Mouse (Mus musculus): Measurements from ENCODE around the gene Sufu. TPM values are rescaled to one million over a fixed set of nuclear protein-coding genes. Genes with fewer than 3 reads are reported as not detected.
A peak's percentile ranks its signal among the peaks of the same experiment; 100 is the strongest.

Gene Sufu
- total RNA-seq, 2 experiments from 2014 or later, result 7.6 to 9.1 TPM

- intact Hi-C loops (cut with DNase I; ENCODE audit: low total_unique reads), result no loop called here
- no peak for DNase-seq
Observed at GRCm38 (mm10) chr19:46504822-46505417, 108.2 kb downstream of the Sufu start.

- intact Hi-C loops (cut with DNase I; ENCODE audit: low total_unique reads), result no loop called here
- DNase-seq, result no peak
Observed at GRCm38 (mm10) chr19:46505646-46506371, 109.1 kb downstream of the Sufu start.

- DNase-seq, result no peak
- intact Hi-C loops (cut with DNase I; ENCODE audit: low total_unique reads), result no loop called here
Observed at GRCm38 (mm10) chr19:46506372-46506717, 109.6 kb downstream of the Sufu start.

GRCm38 (mm10) chr19:46507181-46507581 lies 110.5 kb downstream of the Sufu start:
- intact Hi-C loops (cut with DNase I; ENCODE audit: low total_unique reads), result no loop called here
- no peak for DNase-seq

GRCm38 (mm10) chr19:46507806-46508205 lies 111.1 kb downstream of the Sufu start:
- DNase-seq, result no peak
- intact Hi-C loops (cut with DNase I; ENCODE audit: low total_unique reads), result no loop called here

- intact Hi-C loops (cut with DNase I; ENCODE audit: low total_unique reads), result no loop called here
- DNase-seq, result no peak
Observed at GRCm38 (mm10) chr19:46508738-46509137, 112.0 kb downstream of the Sufu start.

DNA sequence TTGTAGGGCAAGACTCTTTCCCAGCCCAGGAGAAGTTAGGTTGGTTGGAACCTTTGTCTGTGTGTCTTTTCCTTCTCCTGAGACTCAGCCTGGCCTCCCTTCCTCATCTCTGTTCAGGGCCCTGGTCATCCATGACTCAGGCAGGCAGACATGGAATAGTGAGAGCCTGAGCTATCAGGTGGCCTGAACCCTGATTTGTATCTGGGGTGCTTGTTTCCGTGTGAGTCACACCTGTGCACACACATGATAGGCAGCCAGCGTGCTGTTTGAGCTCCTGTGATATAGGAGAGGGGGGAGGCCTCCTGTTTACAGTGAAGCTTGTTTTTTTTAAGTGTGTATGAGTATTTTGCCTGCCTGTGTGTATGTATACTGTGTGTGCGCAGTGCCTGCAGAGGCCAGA lies 112.5 kb downstream of the Sufu start:
- DNase-seq, result no peak
- intact Hi-C loops (cut with DNase I; ENCODE audit: low total_unique reads), result no loop called here

- DNase-seq, result peak; percentile 1
- intact Hi-C loops (cut with DNase I; ENCODE audit: low total_unique reads), result no loop called here
Observed at GRCm38 (mm10) chr19:46509736-46510135, 113.0 kb downstream of the Sufu start.

- DNase-seq, result peak; percentile 2
- intact Hi-C loops (cut with DNase I; ENCODE audit: low total_unique reads), result no loop called here
Observed at GRCm38 (mm10) chr19:46510401-46510800, 113.7 kb downstream of the Sufu start.

DNA sequence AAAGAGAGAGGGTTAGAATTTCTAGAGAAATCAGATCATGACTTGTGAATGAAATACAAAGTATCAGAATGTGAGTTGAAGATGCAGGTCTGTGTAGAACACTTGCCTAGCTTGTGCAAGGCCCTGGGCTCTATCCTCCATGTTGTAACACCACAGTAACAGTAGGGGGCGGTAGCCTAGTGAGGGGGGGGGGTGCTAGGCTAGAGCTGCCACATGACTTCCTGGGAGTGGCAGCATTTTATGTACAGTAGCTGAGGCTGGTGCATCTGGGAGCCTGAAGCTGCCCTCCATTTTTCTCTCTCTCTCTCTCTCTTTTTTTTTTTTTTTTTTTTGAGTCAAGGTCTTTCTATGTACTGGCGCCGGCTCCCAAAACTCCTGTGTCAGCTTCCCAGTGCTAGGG lies 114.1 kb downstream of the Sufu start:
- intact Hi-C loops (cut with DNase I; ENCODE audit: low total_unique reads), result no loop called here
- no peak for DNase-seq

DNA sequence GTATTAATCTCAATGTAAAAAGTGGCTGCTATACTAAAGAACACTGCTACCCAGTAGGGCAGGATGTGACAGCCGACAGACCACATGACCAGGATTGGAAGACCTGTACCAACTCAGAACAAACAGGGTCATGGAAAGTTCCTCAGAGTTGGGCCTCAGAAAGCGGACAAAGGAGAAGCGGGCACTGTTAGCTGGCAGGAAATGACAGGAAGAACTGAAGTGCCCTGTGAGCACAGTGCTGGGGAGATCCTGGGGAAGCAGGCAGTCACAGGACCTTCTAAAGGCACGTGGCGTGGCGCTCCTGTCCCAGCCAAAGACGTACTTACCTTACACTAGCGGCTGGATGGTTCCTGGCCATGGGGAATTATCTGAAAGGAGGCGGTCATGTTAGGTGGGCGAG lies 114.6 kb downstream of the Sufu start:
- peak; percentile 10 for DNase-seq
- intact Hi-C loops (cut with DNase I; ENCODE audit: low total_unique reads), result no loop called here

DNA sequence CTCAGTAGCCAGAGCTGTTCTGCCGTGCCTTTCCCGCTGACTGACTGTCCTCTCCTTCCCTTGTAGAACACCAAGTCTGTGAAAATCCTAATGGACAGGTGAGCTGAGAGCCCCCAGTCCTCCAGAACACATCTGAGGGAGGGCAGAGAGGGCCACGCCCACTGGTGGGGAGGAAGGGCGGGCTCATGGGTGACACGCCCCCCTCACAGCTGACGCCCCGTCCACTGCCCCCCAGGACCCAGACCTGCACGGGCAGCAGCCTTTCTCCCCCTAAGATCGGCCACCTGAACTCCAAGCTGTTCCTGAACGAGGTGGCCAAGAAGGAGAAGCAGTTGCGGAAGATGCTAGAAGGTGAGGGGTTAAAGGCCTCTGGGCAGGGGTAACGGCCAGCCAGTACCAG lies 117.7 kb downstream of the Sufu start:
- no peak for DNase-seq
- intact Hi-C loops (cut with DNase I; ENCODE audit: low total_unique reads), result no loop called here

GRCm38 (mm10) chr19:46515287-46515821 lies 118.7 kb downstream of the Sufu start:
- intact Hi-C loops (cut with DNase I; ENCODE audit: low total_unique reads), result no loop called here
- DNase-seq, result no peak

DNA sequence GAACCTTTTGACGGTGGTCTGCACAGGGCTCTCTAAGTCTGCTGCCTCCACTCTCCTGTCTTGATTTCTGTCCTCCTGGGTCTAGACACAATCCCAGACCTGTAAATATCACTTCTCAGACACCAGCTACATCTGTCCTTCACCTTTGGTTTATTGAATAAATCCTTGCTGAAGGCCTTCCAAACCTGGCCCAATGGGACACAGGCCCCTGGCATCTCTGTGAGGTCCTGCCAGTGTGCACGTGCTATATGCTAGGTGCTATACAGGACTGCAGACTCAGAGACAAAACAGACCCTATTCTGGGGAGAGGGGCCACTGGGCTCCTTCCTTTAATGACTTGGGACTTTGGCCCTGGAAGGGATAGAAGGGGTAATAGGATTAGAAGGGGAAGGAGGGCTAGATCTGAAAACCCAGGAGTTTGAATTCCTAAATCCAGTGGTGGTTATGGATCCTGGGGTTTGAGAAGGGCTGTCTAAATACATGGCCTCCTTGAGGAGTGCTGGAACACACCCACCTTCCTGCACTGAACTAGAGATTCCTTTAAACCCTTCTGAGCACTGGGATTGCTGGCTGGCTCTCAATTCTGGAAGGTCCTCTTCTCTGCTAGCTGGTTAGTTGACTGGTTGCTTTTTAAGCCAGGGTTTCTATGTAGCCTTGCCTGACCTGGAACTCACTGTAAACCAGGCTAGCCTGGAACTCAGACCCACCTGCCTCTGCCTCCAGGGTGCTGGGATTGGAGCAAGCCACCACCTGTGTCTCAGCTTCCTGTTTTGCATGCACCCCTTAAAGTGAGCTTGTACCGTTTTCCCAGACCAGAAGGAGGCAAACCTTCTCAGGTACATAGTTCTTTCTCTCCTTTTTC lies 120.2 kb downstream of the Sufu start:
- no peak for DNase-seq
- intact Hi-C loops (cut with DNase I; ENCODE audit: low total_unique reads), result no loop called here

GRCm38 (mm10) chr19:46517529-46518351 lies 121.0 kb downstream of the Sufu start:
- peak; percentile 45 for DNase-seq
- intact Hi-C loops (cut with DNase I; ENCODE audit: low total_unique reads), result no loop called here

DNA sequence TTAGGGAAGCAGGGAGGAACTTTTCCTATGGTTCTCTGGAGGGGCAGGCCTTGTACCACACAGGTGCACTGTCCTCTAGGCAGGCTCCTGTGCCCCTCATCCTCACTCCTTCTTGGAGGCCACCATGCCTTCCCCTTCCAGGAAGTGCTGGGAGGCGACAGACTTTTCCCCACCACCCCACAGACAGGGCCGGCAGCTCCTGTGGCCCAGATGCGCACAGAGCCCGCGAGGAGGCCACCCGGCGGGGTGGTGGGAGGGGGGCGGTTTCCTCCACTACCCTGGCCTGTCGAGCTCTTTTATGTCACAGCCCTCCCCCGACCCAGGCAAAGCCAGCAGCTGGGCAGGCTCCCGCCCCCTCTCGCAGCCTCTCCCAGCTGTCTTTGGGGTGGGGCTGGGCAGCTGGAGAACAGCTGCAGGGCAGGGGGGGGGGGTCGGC lies 121.7 kb downstream of the Sufu start:
- peak; percentile 71 for DNase-seq

GRCm38 (mm10) chr19:46518828-46519621 lies 122.3 kb downstream of the Sufu start:
- no peak for DNase-seq
- intact Hi-C loops (cut with DNase I; ENCODE audit: low total_unique reads), result no loop called here

More for the DNA sequence above, 121.7 kb downstream of the Sufu start:
- intact Hi-C loops (cut with DNase I; ENCODE audit: low total_unique reads), result no loop called here

GRCm38 (mm10) chr19:46521698-46522097 lies 125.0 kb downstream of the Sufu start:
- intact Hi-C loops (cut with DNase I; ENCODE audit: low total_unique reads), result no loop called here
- DNase-seq, result no peak

All from gastrocnemius, postnatal 14 days (tissue).